Mouse (Mus musculus): ENCODE results near the gene Scn8a. TPM values are rescaled to one million over a fixed set of nuclear protein-coding genes. Genes with fewer than 3 reads are reported as not detected.

Scn8a gene
- not detected in 2 replicates for polyA plus RNA-seq (2012)

DNA sequence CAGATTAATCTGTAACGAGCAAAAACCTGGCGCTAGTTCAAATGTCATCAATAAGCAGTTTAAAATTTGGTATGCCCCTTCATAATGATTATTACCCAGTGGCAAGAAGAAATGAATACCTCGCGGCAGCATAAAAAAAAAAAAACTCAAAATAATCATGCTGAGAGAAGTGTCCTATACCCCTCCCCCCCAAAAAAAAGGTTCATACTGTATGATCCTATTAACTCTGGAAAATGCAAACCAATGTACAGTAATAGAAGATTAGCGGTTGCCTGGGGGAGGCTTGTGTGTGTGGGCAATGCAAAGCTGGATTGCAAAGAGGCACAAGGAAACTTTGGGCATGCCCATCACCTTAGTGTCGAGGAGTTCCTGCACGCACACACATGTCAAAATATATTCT lies at the start of gene Scn8a:
TSS of gene Scn8a (plus strand) at position 301 of the 400 bp plus-strand sequence.

DNA sequence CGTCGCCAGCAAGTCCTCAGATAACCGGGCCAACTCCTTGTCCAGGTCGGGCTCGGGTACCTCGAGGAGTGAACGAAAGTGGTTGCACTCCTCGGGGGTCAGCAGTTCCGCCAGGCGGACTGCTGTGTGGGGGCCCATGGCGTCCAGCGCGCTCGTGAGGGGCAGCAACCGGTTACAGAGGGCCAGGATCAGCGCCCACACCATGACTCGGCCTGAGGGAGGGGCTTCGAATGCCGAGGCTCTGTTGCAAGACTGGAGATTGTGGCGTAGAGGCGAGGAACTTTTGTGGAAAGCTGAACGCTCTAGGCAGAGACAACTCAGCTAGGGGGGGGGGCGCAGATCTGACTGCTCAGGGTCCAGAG lies 177.5 kb downstream of the Scn8a start, which contains the start of gene Gm47841:
TSS of gene Gm47841 (minus strand) at position 204 of the 362 bp plus-strand sequence.

GRCm38 (mm10) chr15:101077813-101078730 lies 208.4 kb downstream of the Scn8a start, which contains the start of gene Fignl2:
Gene Fignl2, minus strand, starts transcription at chr15:101078567.

Other genes with a start within 250 kb of the Scn8a start
- gene Smagp, start 232.9 kb upstream of the Scn8a start, polyA plus RNA-seq (2012), result 7.6 and 9.8 TPM in 2 replicates
- 205 and 262 TPM in 2 replicates for gene Bin2, start 200.3 kb upstream of the Scn8a start, polyA plus RNA-seq (2012)
- gene Cela1, start 181.9 kb upstream of the Scn8a start, polyA plus RNA-seq (2012), result 3.0 and 5.5 TPM in 2 replicates
- 24.0 and 36.7 TPM in 2 replicates for gene Galnt6, start 140.5 kb upstream of the Scn8a start, polyA plus RNA-seq (2012)
- gene Slc4a8, start 108.1 kb upstream of the Scn8a start, polyA plus RNA-seq (2012), result 8.6 and 18.6 TPM in 2 replicates
- not detected in 2 replicates for gene Gm47841, start 177.5 kb downstream of the Scn8a start, polyA plus RNA-seq (2012)
- gene Fignl2, start 208.7 kb downstream of the Scn8a start, polyA plus RNA-seq (2012), result 0.03 and 0.06 TPM in 2 replicates
- gene Ankrd33, start 245.9 kb downstream of the Scn8a start, polyA plus RNA-seq (2012), result not detected in 2 replicates